Mouse (Mus musculus) adrenal gland, postnatal 14 days (tissue): Measurements from ENCODE around the gene Ccndbp1. TPM values are rescaled to one million over a fixed set of nuclear protein-coding genes. Genes with fewer than 3 reads are reported as not detected.

Source experiments
- microRNA-seq, 2 experiments: library from miRNA; unstranded; fragments of <30 nt; microRNA quantifications; one replicate each; pipeline ENCODE4 v1.2.0; 2021
- total RNA-seq: library from RNA; stranded (reverse); gene quantifications from 2 replicates; pipeline ENCODE4 v1.2.3, GENCODE M21; 2021

Gene Ccndbp1
- total RNA-seq, 1 experiment from 2014 or later, result 39.3 TPM

Small RNAs within 50 kb of the gene (microRNA-seq; reads per million reads assigned to microRNA genes)
- gene Gm44325, result 0 to 0.43 reads per million in 2 experiments

Other genes with a start within 250 kb of the Ccndbp1 start
- 15.8 and 18.1 TPM in 2 replicates for gene Cdan1, start 158.3 kb upstream of the Ccndbp1 start, total RNA-seq
- gene Ttbk2, start 157.8 kb upstream of the Ccndbp1 start, total RNA-seq, result 11.3 and 11.7 TPM in 2 replicates
- gene Ubr1, start 37.7 kb upstream of the Ccndbp1 start, total RNA-seq, result 32.0 and 35.0 TPM in 2 replicates
- 8.1 and 11.2 TPM in 2 replicates for gene Tmem62, start 31.4 kb upstream of the Ccndbp1 start, total RNA-seq
- gene Epb42, start 28.7 kb downstream of the Ccndbp1 start, total RNA-seq, result 2.0 and 10.3 TPM in 2 replicates
- not detected in 2 replicates for gene Tgm5, start 77.4 kb downstream of the Ccndbp1 start, total RNA-seq
- not detected in 2 replicates for gene Tgm7, start 101.4 kb downstream of the Ccndbp1 start, total RNA-seq
- 17.1 and 20.1 TPM in 2 replicates for gene Adal, start 132.0 kb downstream of the Ccndbp1 start, total RNA-seq
- 10.1 and 11.5 TPM in 2 replicates for gene Lcmt2, start 132.2 kb downstream of the Ccndbp1 start, total RNA-seq
- gene Tubgcp4, start 162.3 kb downstream of the Ccndbp1 start, total RNA-seq, result 31.3 and 34.7 TPM in 2 replicates
- 15.7 and 17.5 TPM in 2 replicates for gene Zscan29, start 162.7 kb downstream of the Ccndbp1 start, total RNA-seq